Mouse (Mus musculus): ENCODE data around the gene Gm525.
"Not testable (repeated sequence)": the region's sequence is repeated elsewhere in the genome, so short reads cannot be mapped to it uniquely, and the experiment has no call there.

The Gm525 gene

DNA sequence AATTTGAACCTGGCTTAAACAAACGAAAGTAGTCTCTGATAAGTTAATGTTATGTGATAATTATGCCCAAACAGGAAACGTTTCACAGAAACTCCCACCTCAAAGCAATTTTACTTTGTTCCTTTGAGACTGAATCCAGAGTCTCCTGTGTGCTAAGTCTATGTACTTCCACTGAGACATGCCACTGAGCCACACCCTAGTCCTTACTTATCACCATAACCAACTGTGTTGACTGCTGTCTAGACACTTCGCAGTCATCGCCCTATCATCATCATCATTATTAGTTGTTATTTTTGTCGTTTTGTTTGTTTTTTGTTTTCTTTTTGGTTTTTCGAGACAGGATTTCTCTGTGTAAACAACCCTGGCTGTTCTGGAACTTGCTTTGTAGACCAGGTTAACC lies 9.3 kb upstream of the Gm525 start:
- DNase-seq (ENCODE audit: low spot score), result no peak

DNA sequence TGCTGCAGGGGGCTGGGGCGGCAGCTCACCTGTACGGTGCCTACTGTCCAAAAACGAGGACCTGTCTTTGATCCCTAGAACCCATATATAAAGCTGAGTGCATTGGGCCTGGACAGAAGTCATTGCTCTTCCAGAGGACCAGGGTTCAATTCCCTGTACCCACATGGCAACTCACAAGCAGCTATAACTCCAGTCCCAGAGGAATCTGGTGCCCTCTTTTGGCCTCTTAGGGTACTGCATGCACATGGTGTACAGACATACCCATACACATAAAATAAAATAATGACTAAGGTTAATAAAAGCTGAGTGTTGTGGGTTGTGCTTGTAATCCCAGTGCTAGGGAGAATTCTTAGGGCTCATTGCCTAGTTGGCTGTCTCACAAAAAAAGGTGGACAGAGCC lies 8.3 kb upstream of the Gm525 start:
- no peak for DNase-seq (ENCODE audit: low spot score)

DNA sequence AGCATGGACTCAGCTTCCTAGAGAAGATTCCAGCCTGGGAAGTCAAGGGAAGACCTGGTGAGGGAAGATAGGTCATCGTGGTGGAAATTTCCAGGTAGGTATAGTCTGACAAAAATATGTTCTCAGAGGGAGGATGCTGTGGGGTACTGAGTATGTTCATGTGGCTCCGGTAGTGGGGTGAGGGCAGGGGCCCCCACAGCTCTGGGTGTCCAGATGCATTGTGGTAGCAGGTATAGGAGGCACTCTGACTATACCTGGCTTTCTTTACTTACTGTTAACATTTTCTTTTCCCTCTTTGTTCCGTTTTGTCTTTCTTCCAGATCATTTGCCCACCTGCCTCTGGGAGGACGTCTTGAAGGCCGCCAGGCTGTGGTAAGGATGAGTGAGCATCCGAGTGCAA lies 7.5 kb upstream of the Gm525 start:
- no peak for DNase-seq (ENCODE audit: low spot score)

DNA sequence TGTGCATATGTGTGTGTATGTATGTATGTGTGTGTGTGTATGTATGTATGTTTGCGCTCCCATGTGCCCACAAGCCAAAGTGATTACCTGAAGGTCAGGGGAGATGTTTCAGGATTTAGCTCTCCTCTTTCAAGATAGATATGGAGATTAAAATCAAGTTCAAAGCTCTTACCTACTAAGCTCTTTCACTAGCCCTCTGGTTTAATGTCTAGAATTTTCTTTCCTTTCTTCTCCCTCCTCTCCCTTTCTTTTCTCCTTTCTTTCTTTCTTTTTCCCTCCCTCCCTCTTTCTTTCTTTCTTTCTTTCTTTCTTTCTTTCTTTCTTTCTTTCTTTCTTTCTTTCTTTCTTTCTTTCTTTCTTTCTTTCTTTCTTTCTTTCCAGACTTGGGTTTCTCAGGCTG lies 6.9 kb upstream of the Gm525 start, which contains the start of gene Dgke:
TSS of gene Dgke (minus strand) at position 101 of the 400 bp plus-strand sequence.
- no peak for DNase-seq (ENCODE audit: low spot score)

DNA sequence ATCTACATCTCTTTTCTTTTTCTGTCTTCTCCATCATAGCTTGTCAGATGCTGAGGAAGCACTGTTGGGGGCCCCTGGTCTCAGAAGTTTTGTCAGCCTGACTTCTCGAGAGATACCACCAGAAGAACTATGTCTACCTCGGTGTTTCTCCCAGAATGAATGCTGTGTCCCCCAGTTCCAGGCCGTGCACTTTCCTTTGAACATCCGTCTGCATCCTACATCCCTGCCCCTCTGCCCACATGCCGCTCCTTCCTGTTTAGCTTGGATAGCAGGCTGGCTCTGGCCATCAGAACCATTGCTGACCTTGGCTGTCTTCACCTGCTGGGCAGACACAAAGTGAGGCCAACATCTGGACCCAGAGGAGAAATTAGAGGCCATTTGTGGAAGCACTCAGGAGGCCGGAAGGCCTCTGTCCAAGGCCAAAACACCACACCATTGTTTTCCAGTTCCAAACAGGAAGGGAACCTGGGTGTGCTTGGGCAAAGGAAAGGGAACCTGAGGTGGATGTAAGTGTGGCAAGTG lies 6.3 kb upstream of the Gm525 start:
- no peak for DNase-seq (ENCODE audit: low spot score)

DNA sequence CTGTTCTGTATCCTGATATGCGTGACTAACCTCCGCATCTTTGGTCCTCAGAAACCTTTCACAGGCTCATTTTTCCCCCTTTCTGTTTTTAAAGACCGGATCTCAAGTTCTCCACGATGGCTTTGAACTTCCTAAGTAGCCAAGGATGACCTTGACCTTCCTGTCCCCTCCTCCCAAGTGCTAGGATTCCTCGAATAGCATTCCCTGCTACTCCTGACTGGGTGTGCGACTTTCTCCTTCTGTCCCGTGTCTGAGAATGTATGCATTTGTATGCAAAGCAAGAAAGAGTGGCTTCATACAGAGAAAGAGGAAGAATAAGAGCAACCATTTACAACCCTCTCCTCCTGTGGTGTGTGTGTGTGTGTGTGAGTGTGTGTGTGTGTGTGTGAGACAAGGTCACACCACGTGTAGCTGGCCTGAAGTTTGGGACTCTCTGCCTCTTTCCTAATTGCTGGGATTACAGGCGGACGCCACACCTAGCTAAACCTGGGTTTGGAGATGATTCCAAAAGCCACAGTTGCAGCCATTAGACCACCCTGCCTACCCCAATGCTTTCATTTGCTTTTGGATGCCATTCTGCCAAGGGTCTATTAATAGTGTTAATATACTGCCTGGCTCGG lies 5.7 kb upstream of the Gm525 start:
- DNase-seq (ENCODE audit: low spot score), result no peak

DNA sequence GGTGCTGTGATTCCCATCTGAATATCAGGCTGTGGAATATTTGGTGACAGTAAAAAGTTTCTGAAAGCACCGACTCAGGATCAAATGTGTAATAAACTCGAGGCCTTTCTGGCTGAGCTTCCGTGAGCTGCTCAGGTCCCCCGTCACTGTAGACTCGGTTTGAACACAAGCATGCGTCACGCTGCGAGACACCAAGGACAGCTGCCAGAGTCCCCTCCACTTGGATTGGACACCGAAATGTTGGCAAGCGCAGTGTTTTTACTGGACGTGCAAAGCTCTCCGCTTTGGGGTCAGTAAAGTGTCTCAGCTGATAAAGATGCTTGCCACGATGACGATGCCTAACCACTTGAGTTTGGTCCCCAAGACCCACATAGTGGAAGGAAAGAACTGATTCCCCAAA lies 5.0 kb upstream of the Gm525 start:
- no peak for DNase-seq (ENCODE audit: low spot score)

DNA sequence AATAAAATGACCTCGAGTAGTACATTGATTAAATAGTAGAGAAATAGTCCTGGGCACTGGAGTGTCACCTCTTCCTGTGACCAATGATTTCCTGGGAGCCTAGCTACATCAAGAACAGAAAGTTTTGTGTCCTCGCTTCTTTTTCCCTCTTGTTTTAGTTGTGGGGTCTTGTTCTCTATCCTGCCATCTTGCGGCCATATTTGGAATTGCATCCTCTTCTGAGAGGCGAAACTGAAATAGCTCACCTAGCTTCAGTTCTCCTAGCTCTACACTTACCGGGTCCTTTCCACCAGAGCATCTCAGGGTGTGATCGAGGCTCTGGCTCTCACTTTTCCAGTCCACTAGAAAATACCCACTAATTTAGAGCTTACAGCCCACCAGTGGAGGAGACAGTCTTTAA lies 4.3 kb upstream of the Gm525 start:
- peak; percentile 66 for DNase-seq (ENCODE audit: low spot score)

DNA sequence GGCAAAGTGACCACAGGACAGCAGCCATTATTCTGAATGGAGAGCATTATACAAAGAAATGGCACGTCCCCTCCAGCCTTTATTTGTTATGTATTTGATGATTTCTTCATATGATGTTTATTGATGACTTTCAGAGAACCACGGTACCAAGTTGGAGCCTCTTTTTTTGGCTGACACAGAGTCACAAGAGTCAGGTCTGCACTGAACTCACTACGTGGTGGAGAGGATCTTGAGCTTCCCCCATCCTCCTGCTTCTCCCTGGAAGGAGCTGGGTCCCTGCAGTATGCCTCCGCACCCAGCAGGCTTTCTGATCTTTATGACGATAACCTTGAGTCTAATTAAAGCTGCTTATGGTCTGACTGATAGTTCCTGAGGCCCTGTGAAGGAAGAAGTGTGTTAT lies 2.1 kb upstream of the Gm525 start:
- DNase-seq (ENCODE audit: low spot score), result no peak

DNA sequence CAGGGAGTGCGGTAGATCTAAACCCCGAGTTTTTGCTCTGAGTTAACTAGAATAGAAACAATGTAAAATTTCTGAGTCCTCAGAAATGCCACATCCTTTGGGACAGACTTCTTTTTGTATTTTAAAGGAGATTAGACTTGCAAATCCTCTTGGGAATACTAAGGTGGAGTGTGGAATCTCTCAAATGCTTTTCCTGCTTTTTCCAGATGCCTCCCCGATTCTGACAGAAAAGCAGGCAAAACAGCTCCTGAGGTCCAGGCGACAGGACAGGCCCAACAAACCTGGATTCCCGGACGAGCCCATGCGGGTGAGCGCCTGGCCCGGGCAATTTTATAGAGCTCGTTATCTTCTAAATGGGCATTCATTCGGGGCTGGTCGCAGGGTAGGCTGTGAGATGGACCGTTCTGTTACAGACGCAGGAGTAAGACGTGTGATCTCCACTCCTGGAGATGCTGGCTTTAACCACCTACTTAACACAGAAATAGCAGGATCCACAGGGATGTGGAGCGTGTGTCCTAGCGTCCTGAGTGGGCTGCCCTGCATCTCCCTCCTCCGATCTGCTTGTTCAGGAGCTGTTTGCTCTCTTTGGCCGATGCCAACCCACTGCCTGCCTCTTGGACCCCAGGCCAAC lies 1.3 kb downstream of the Gm525 start:
- DNase-seq (ENCODE audit: low spot score), result no peak

DNA sequence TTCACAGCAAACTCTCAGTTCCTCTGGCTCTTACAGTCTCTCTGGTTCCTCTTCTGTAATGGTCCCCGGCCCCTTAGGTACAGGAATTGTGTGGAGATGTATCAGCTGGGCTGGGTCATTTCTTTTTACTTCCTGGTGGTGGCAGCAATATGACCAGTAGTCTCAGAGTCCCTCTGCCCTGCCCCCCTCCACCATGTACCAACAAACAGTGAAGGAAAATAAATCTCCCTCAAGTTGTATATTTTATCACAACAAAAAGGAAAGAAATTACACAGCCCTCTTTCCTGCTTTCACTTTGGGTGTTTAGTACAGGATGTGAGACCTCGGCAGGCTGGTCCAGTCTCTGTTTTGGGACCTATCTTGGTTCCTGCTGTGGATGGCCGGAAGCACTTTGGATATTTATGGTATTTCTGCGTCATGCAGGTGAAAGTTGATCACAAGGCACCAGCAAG lies 2.8 kb downstream of the Gm525 start:
- no peak for DNase-seq (ENCODE audit: low spot score)

DNA sequence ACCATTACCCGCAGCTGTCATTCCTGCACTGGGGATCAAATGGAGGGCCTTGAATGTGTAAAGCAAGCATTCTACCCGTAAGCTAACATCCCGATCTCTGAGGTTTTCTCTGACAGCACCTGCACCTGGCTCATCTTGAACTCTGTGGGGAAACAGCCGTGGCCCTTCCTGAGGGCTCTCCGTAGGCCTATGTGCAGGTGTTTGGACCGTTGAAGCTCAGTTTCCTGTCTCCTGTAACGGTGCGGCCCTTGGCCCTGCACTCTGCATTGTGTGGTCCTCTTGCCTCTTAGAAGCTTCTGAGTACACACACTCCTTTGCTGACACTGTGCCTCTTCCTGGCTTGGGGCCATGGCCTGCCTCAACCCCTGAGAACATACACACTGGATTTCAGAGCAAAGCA lies 4.0 kb downstream of the Gm525 start:
- DNase-seq (ENCODE audit: low spot score), result no peak

DNA sequence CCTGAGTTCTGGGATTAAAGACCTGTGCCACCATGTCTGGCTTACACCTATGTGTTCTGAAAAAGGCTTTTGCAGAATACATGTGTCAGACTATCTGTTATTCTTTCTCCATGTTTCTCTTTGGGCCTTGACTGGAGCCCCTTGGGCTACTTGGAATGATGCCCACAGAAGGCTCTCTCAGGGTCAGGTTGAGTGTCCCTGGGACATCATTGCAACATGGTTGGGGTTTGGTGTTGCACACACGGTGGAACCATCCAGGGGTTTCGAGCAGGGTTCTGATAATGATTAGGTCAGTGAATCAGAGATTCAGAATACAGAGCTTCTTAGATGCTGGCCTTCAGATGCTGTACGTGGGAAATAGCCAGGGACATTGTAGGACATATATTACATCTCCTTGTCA lies 4.7 kb downstream of the Gm525 start:
- DNase-seq (ENCODE audit: low spot score), result no peak

DNA sequence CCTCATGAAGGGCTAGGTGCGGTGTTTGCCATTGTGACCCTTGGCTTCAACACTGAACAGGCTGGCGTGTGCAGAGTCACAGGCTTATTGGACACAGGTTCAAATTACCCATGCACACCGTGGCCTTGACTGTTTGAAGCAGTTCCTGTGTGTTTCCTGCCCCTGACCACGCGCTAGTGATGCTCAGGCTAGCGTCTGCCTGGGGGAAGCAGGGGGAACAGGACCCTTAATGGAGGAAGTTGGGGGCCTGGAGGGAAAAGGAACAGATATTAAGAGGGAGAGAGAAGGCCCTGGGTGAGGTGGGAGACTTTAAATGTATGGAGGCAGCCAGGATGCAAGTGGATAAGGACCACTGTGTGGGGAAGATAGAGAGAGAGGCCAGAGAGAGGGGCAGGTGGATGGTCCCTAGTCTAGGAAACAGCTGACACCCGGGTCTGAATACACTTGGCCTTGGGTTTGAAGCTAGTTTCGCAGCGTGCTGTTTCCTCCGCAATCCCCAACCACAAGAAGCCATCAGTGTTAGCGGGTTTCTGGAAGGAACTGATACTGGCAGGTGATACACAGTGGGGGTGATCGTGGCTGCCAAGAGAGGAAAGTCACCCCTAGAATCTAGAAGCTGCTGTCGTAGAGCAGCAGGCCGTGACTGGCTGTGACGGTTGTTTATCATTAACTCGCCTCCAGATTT lies 5.5 kb downstream of the Gm525 start:
- no peak for DNase-seq (ENCODE audit: low spot score)

DNA sequence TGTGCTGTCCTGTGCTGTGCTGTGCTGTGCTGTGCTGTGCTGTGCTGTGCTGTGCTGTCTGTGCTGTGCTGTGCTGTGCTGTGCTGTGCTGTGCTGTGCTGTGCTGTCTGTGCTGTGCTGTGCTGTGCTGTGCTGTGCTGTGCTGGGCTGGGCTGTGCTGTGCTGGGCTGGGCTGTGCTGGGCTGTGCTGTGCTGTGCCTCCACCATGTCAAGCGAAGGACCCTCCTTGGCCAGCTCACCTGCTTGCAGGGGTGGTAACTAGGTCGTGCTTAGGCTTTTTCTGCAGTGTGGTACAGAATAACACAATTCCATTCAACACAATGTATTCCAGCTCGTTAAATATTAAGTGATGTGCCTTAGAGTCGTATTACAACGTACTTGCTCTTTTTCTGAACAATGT lies 8.3 kb downstream of the Gm525 start:
- not testable (repeated sequence) for DNase-seq (ENCODE audit: low spot score)

DNA sequence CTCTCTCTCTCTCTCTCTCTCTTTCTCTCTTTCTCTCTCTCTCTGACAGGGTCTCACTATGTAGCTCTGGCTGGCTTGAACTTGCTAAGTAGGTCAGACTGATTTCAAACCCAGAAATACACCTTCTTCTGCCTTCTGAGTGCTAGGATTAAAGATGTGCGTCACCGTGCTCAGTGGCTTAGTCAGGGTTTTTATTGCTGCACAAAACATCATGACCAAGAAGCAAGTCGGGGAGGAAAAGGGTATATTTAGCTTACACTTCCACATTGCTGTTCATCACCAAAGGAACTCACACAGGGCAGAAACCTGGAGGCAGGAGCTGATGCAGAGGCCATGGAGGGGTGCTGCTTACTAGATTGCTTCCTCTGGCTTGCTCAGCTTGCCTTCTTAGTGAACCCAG lies 9.1 kb downstream of the Gm525 start:
- DNase-seq (ENCODE audit: low spot score), result not testable (repeated sequence)

DNA sequence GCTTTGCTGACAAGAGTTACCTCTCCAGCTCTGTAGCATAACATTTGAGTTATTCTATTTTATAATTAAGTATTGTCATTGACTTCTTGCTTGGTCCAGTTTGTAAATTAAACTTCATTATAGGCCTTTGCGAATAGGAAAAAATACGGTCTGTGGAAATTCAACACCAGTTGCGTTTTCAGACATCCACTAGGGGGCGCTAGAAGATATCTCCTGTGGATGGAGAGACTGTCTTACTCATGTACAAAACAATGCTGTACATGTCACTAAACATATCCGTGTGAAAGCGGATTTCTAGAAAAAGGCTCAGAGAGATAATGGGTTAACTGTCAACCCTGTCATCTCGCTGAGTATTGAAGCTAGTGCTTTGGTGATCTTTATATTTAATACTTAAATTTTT lies 11.0 kb downstream of the Gm525 start:
- peak; percentile 56 for DNase-seq (ENCODE audit: low spot score)

DNA sequence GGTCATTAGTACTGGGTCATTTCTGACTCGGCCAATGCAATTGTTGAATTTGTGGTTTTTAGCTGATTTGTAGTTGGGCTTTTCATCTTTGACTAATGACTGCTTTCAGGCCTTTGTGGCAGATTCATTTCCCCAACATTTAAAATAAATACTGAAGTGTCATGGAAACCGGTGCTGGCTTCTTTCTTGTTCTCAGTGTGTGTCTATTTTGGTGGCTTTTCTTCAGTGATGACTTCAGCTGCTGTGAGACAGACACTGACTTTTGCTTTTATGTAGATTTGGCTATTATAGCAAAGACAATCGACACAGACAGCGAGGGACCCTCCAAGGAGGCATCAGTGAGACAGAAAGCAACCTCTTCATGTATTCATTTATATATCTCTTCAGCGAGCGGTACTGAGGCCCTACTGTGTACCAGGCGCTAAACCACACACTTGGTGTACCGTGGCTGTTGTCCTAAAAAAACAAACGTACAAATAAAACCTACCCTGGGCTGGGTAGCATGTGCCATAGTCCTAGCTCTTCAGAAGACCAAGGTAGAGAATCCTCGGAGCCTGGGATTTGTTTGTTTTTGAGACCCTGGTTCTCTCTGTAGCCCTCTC lies 12.7 kb downstream of the Gm525 start:
- no peak for DNase-seq (ENCODE audit: low spot score)

DNA sequence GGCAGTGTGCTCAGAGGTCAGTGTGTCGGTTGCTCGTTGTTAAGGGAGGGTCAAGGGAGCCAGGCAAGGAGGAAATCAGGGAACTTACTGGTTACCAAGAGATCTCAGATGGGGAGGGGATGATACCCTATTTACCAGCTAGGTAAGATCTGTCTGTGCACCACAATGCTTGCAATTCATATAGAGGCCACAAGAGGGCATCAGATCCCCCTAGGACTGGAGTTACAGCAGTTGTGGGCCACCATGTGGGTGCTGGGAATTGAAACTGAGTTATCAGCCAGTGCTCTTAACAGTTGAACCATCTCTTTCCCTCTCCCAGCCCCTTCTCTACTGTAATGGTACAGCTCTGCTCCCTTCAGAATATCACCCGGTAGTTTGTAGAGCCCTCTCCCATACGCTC lies 15.1 kb downstream of the Gm525 start:
- DNase-seq (ENCODE audit: low spot score), result no peak

DNA sequence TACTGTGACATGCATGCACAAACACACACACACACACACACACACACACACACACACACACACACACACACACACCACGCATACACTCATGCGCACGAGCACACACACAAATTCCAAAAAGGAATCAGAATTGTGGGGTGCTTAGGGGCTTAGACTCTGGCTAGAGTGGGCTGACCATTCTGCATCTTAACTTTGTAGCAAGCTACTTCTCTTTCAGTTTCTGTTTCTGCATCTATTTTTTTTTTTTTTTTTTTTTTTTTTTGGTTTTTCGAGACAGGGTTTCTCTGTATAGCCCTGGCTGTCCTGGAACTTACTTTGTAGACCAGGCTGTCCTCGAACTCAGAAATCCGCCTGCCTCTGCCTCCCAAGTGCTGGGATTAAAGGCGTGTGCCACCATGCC lies 16.7 kb downstream of the Gm525 start:
- DNase-seq (ENCODE audit: low spot score), result not testable (repeated sequence)

DNA sequence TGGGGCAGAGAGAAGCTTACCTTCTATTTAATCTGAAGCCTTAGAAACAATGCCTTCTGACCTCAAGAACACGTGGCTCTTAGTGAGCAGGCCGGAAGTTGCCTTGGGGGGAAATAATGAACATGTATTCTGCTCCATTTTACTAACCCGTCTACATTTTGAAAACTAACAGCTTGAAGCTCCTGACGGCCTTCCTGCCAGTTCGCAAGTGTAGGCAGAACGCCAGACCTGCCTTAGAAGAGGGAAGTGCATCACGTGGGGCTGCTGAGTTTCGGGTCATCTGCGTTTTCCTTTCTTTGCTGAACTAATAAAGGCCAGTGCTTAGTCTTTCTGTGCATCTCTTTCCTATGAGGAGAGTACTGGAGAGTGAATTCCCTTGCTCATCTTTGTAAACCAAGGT lies 19.1 kb downstream of the Gm525 start:
- peak; percentile 38 for DNase-seq (ENCODE audit: low spot score)

DNA sequence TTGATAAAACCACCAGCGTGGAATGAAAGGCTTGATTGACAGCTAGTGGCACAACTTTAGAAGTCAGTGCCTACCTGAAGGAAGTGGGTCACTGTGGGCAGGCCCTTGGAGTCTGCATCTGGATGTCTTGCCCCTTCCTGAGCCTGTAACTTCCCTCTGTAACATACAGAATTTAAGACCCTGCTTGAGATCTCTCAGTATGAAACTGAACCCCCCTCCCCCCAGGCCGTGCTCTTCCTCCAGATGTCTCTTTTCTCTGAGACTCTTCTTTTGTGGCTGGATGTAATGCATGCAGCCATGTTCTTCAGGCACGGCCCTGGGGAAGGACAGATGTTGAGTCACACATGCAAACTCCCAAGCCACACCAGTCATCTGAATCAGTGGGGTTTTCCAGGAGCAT lies 21.7 kb downstream of the Gm525 start:
- no peak for DNase-seq (ENCODE audit: low spot score)

DNA sequence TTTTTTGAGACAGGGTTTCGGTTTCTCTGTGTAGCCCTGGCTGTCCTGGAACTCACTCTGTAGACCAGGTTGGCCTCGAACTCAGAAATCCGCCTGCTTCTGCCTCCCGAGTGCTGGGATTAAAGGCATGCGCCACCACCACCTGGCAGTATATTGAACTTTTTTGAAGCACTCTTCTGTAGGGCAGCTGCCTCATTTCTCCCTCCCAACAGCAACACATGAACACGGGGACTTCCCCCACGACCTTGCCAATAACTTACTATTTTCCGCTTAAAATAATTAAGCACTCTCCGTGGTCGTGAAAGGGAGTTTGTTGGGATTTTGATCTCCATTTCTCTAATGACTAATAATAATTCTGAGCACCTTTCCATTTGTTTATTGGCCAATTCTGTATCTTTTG lies 23.7 kb downstream of the Gm525 start:
- DNase-seq (ENCODE audit: low spot score), result not testable (repeated sequence)

All from lung, postnatal 25 days (tissue).